Mouse (Mus musculus) midbrain, embryonic 14.5 days (tissue): ENCODE data around the gene Tbc1d23. TPM values are rescaled to one million over a fixed set of nuclear protein-coding genes. Genes with fewer than 3 reads are reported as not detected.

Experiments
- ATAC-seq: fragments of 200-750 bp; cut with Nextera tagmentation; 2 replicates; pipeline ENCODE4 v1.8.0; 2017; ENCODE audit warnings: moderate number of reproducible peaks, moderate library complexity; ENCODE audit not compliant: low FRiP score, low TSS enrichment
- DNase-seq: peaks from one replicate; pipeline ENCODE4 v3.0.0-alpha.2; 2015
- H3K27ac ChIP-seq: fragments of 300-500 bp; sonication (generic); replicated peaks from 2 replicates; pipeline ENCODE4 v1.5.1; 2014; ENCODE audit warnings: mild to moderate bottlenecking, low read depth, low read length, moderate library complexity
- H3K27me3 ChIP-seq: fragments of 300-500 bp; sonication (generic); 2 replicates; pipeline ENCODE4 v1.6.1; 2014; ENCODE audit warnings: low read length, control low read depth, mixed read lengths; ENCODE audit not compliant: control insufficient read depth, insufficient read depth
- H3K36me3 ChIP-seq: fragments of 300-500 bp; sonication (generic); 2 replicates; pipeline ENCODE4 v1.6.1; 2014; ENCODE audit warnings: low read length, control low read depth; ENCODE audit not compliant: control insufficient read depth, insufficient read depth
- H3K4me1 ChIP-seq: fragments of 300-500 bp; sonication (generic); 2 replicates; pipeline ENCODE4 v1.6.1; 2014; ENCODE audit warnings: mild to moderate bottlenecking, antibody characterized with exemption, low read length, control low read depth; ENCODE audit not compliant: control insufficient read depth, insufficient read depth
- H3K4me2 ChIP-seq: fragments of 300-500 bp; sonication (generic); 2 replicates; pipeline ENCODE4 v1.6.1; 2014; ENCODE audit warnings: mild to moderate bottlenecking, low read length, moderate library complexity
- H3K4me3 ChIP-seq: fragments of 300-500 bp; sonication (generic); replicated peaks from 2 replicates; pipeline ENCODE4 v1.5.1; 2014; ENCODE audit warnings: low read depth, low read length
- H3K9ac ChIP-seq: fragments of 300-500 bp; sonication (generic); replicated peaks from 2 replicates; pipeline ENCODE4 v1.6.1; 2014; ENCODE audit warnings: mild to moderate bottlenecking, low read length, moderate library complexity
- H3K9me3 ChIP-seq: fragments of 300-500 bp; sonication (generic); 2 replicates; pipeline ENCODE4 v1.6.1; 2016; ENCODE audit warnings: low read length, control low read depth, mixed read lengths; ENCODE audit not compliant: control insufficient read depth
- WGBS: fragments of 180-500 bp; shearing (Covaris S2); extraction: QIAGEN DNeasy Blood & Tissue Kit; methylation state at CpG from one replicate; pipeline ENCODE4 v1.1.7; 2014; 5-methylcytosine and 5-hydroxymethylcytosine counted together
- polyA plus RNA-seq: library from polyadenylated mRNA; unstranded; fragments of >200 nt; fragmentation: Nextera tagmentation; extraction: Ambion mirVana; gene quantifications from 2 replicates; pipeline ENCODE4 v1.2.1, GENCODE M21; 2014

The Tbc1d23 gene
- polyA plus RNA-seq, 1 experiment from 2014 or later: 47.4 TPM

GRCm38 (mm10) chr16:57120913-57121815, 110.1 kb downstream of the Tbc1d23 start, which contains the start of gene Tomm70a:
Gene Tomm70a, plus strand, starts transcription at chr16:57121703.
- Histone ChIP-seq H3K9ac (peak within 1 kb of the TSS; percentile 94), H3K4me2 (peak within 1 kb of the TSS; percentile 86), H3K27ac (peak within 1 kb of the TSS; percentile 96), H3K27me3 (no peaks in the 10 kb centered on the region), H3K36me3 (no peaks in the 10 kb centered on the region), H3K9me3 (no peaks in the 10 kb centered on the region), H3K4me1 (peaks cover 19% of the 10 kb centered on the region), H3K4me3 (peak within 1 kb of the TSS; percentile 99)
- DNase-seq: peak; percentile 97
- WGBS: 0% methylated on average over 36 of the region's 37 CpGs
- ATAC-seq: peak; percentile 100

Other genes with a start within 250 kb of the Tbc1d23 start
- not detected in 2 replicates for gene Tmem45a2, start 160.1 kb downstream of the Tbc1d23 start, polyA plus RNA-seq
- 71.4 and 86.6 TPM in 2 replicates for gene Tomm70a, start 109.8 kb downstream of the Tbc1d23 start, polyA plus RNA-seq
- gene Nit2, start 64.2 kb downstream of the Tbc1d23 start, polyA plus RNA-seq: 45.3 and 49.0 TPM in 2 replicates
- gene Tmem30c, start 61.4 kb upstream of the Tbc1d23 start, polyA plus RNA-seq: 0.18 and 0.35 TPM in 2 replicates
- gene Filip1l, start 121.6 kb upstream of the Tbc1d23 start, polyA plus RNA-seq: 1.4 and 3.0 TPM in 2 replicates